Mouse (Mus musculus) liver, embryonic 16.5 days (tissue): ENCODE results near the gene Rbm5. TPM values are rescaled to one million over a fixed set of nuclear protein-coding genes. Genes with fewer than 3 reads are reported as not detected.

Experiments used
- ATAC-seq: fragments of 200-750 bp; cut with Nextera tagmentation; 2 replicates; pipeline ENCODE4 v1.8.0; 2017; ENCODE audit warnings: low read depth, mild to moderate bottlenecking, moderate number of reproducible peaks, moderate library complexity
- H3K27ac ChIP-seq: fragments of 300-500 bp; sonication (generic); 2 replicates; pipeline ENCODE4 v1.5.1; 2014; ENCODE audit warnings: mild to moderate bottlenecking, low read length
- H3K27me3 ChIP-seq: fragments of 300-500 bp; sonication (generic); 2 replicates; pipeline ENCODE4 v1.6.1; 2014; ENCODE audit warnings: low read depth, low read length, mixed read lengths; ENCODE audit not compliant: control insufficient read depth, insufficient read depth
- H3K36me3 ChIP-seq: fragments of 300-500 bp; sonication (generic); 2 replicates; pipeline ENCODE4 v1.6.1; 2014; ENCODE audit warnings: mild to moderate bottlenecking; ENCODE audit not compliant: control insufficient read depth, insufficient read depth
- H3K4me1 ChIP-seq: fragments of 300-500 bp; sonication (generic); 2 replicates; pipeline ENCODE4 v1.6.1; 2014; ENCODE audit warnings: low read depth, low read length, mixed read lengths; ENCODE audit not compliant: control insufficient read depth
- H3K4me2 ChIP-seq: fragments of 300-500 bp; sonication (generic); 2 replicates; pipeline ENCODE4 v1.6.1; 2014; ENCODE audit warnings: low read depth, low read length, mixed read lengths
- H3K4me3 ChIP-seq: fragments of 300-500 bp; sonication (generic); 2 replicates; pipeline ENCODE4 v1.5.1; 2014; ENCODE audit warnings: low read depth, mild to moderate bottlenecking, low read length
- H3K9ac ChIP-seq: fragments of 300-500 bp; sonication (generic); 2 replicates; pipeline ENCODE4 v1.6.1; 2014; ENCODE audit warnings: low read depth, low read length
- H3K9me3 ChIP-seq: fragments of 300-500 bp; sonication (generic); replicated peaks from 2 replicates; pipeline ENCODE4 v1.6.1; 2016; ENCODE audit warnings: low read length; ENCODE audit not compliant: control insufficient read depth
- WGBS: fragments of 180-500 bp; shearing (Covaris S2); extraction: QIAGEN DNeasy Blood & Tissue Kit; methylation state at CpG from one replicate; pipeline ENCODE4 v1.1.7; 2014; ENCODE audit not compliant: insufficient replicate concordance; 5-methylcytosine and 5-hydroxymethylcytosine counted together
- polyA plus RNA-seq: library from polyadenylated mRNA; unstranded; fragments of >200 nt; fragmentation: Nextera tagmentation; extraction: Ambion mirVana; gene quantifications from 2 replicates; pipeline ENCODE4 v1.2.1, GENCODE M21; 2015

The Rbm5 gene
- 72.7 and 78.3 TPM in 2 replicates for polyA plus RNA-seq

- under 1% methylated on average over 60 of the region's 60 CpGs for WGBS
- Histone ChIP-seq H3K9ac (peak within 1 kb of the TSS; percentile 98), H3K27ac (peak within 1 kb of the TSS; percentile 83), H3K9me3 (no peaks in the 10 kb centered on the region), H3K4me3 (peak within 1 kb of the TSS; percentile 85), H3K36me3 (peaks cover 41% of the 10 kb centered on the region), H3K4me2 (peak within 1 kb of the TSS; percentile 78), H3K4me1 (peaks cover 16% of the 10 kb centered on the region), H3K27me3 (no peaks in the 10 kb centered on the region)
- peak; percentile 100 for ATAC-seq
These were observed at the start of gene Rbm5 for GRCm38 (mm10) chr9:107770374-107771290. Gene Rbm5, minus strand, starts transcription at chr9:107770996.

GRCm38 (mm10) chr9:107812132-107812531 lies 41.3 kb upstream of the Rbm5 start:
- Histone ChIP-seq H3K27ac (no peak overlapping the region), H3K4me1 (no peaks in the 10 kb centered on the region), H3K4me3 (no peak overlapping the region), H3K9me3 (no peaks in the 10 kb centered on the region), H3K4me2 (no peak overlapping the region), H3K9ac (no peak overlapping the region), H3K27me3 (no peaks in the 10 kb centered on the region), H3K36me3 (peaks cover 5% of the 10 kb centered on the region; the same call in 1 of the 2 replicates)
- WGBS = 80% methylated on average over 1 of the region's 1 CpGs
- ATAC-seq = no peak

- H3K4me1 ChIP-seq = no peaks in the 10 kb centered on the region
- 0 out of 2 replicates have a peak, but pooled peaks have one; percentile 11 for ATAC-seq
- no peak overlapping the region for H3K27ac ChIP-seq
- H3K27me3 ChIP-seq = no peaks in the 10 kb centered on the region
- no peaks in the 10 kb centered on the region; the same call in 1 of the 2 replicates for H3K36me3 ChIP-seq
- no peak overlapping the region for H3K9ac ChIP-seq
- no peak overlapping the region for H3K4me2 ChIP-seq
- H3K4me3 ChIP-seq = no peak overlapping the region
- 45% methylated on average over 2 of the region's 2 CpGs for WGBS
- H3K9me3 ChIP-seq = no peaks in the 10 kb centered on the region
These were observed 40.2 kb upstream of the Rbm5 start for GRCm38 (mm10) chr9:107810985-107811384.

- H3K4me3 ChIP-seq = no peak overlapping the region
- 33% methylated on average over 6 of the region's 6 CpGs for WGBS
- no peaks in the 10 kb centered on the region for H3K4me1 ChIP-seq
- no peaks in the 10 kb centered on the region for H3K27me3 ChIP-seq
- no peak overlapping the region for H3K9ac ChIP-seq
- peaks cover 31% of the 10 kb centered on the region for H3K36me3 ChIP-seq
- H3K4me2 ChIP-seq = no peak overlapping the region
- ATAC-seq = no peak
- H3K27ac ChIP-seq = no peak overlapping the region
- no peaks in the 10 kb centered on the region for H3K9me3 ChIP-seq
These were observed 20.9 kb upstream of the Rbm5 start for GRCm38 (mm10) chr9:107791714-107792113.

GRCm38 (mm10) chr9:107782536-107783203 lies 11.9 kb upstream of the Rbm5 start:
- no peak for ATAC-seq

GRCm38 (mm10) chr9:107776809-107777208 lies 6.0 kb upstream of the Rbm5 start:
- ATAC-seq = no peak
- Histone ChIP-seq H3K9ac (no peak overlapping the region), H3K27ac (no peak overlapping the region), H3K4me3 (no peak overlapping the region), H3K4me1 (peaks cover 3% of the 10 kb centered on the region), H3K27me3 (no peaks in the 10 kb centered on the region), H3K36me3 (peaks cover 36% of the 10 kb centered on the region), H3K9me3 (no peaks in the 10 kb centered on the region), H3K4me2 (no peak overlapping the region)

More at GRCm38 (mm10) chr9:107782536-107783203, 11.9 kb upstream of the Rbm5 start:
- Histone ChIP-seq H3K4me1 (no peaks in the 10 kb centered on the region), H3K36me3 (peaks cover 48% of the 10 kb centered on the region), H3K9ac (no peak overlapping the region), H3K27ac (no peak overlapping the region), H3K4me3 (no peak overlapping the region), H3K27me3 (no peaks in the 10 kb centered on the region), H3K4me2 (no peak overlapping the region), H3K9me3 (no peaks in the 10 kb centered on the region)
- 78% methylated on average over 11 of the region's 11 CpGs for WGBS

GRCm38 (mm10) chr9:107774411-107774810 lies 3.6 kb upstream of the Rbm5 start:
- Histone ChIP-seq H3K9me3 (no peaks in the 10 kb centered on the region), H3K9ac (no peak overlapping the region), H3K36me3 (peaks cover 24% of the 10 kb centered on the region), H3K27me3 (no peaks in the 10 kb centered on the region), H3K4me2 (no peak overlapping the region), H3K27ac (no peak overlapping the region), H3K4me1 (peaks cover 9% of the 10 kb centered on the region), H3K4me3 (no peak overlapping the region)
- WGBS = 88% methylated on average over 3 of the region's 3 CpGs
- no peak for ATAC-seq

- Histone ChIP-seq H3K36me3 (peaks cover 39% of the 10 kb centered on the region), H3K27ac (no peak overlapping the region), H3K27me3 (no peaks in the 10 kb centered on the region), H3K9me3 (no peaks in the 10 kb centered on the region), H3K4me3 (no peak overlapping the region), H3K9ac (no peak overlapping the region), H3K4me2 (peak overlapping the region; percentile 70; the same call in 1 of the 2 replicates), H3K4me1 (peaks cover 16% of the 10 kb centered on the region)
- WGBS = 44% methylated on average over 2 of the region's 2 CpGs
- ATAC-seq = no peak
These were observed 986 bp upstream of the Rbm5 start for GRCm38 (mm10) chr9:107771782-107772181.

GRCm38 (mm10) chr9:107770037-107770373 lies 791 bp downstream of the Rbm5 start:
- H3K36me3 ChIP-seq = peaks cover 44% of the 10 kb centered on the region
- peak overlapping the region; percentile 83 for H3K27ac ChIP-seq
- H3K4me1 ChIP-seq = peaks cover 16% of the 10 kb centered on the region

More at GRCm38 (mm10) chr9:107770037-107770373, 791 bp downstream of the Rbm5 start:
- no peak for ATAC-seq
- no peaks in the 10 kb centered on the region for H3K9me3 ChIP-seq
- H3K4me3 ChIP-seq = peak overlapping the region; percentile 85
- peak overlapping the region; percentile 98 for H3K9ac ChIP-seq
- no peaks in the 10 kb centered on the region for H3K27me3 ChIP-seq
- 1% methylated on average over 9 of the region's 9 CpGs for WGBS
- peak overlapping the region; percentile 78 for H3K4me2 ChIP-seq
